In genomic region chr10:128298702-128299171, GRCm38 (mm10) we compare ENCODE assay signal across 9 mouse cellular contexts. TPM values are rescaled to one million over a fixed set of nuclear protein-coding genes. Genes with fewer than 3 reads are reported as not detected.
DNase-seq lines count a peak whose midpoint lies in the region; ATAC-seq lines count a peak whose summit lies in the region.
"Had no signal": no experiment of that assay in that cellular context is flagged by ENCODE, and none has a peak within 500 bp of the region (broad histone marks: within the 10 kb centered on the region; RNA-seq: fewer than 3 reads in every experiment).

Gene Il23a (minus strand): TSS chr10:128298752.

- DNase-seq in cerebellum, adult 11-12 months: peak; percentile 18
- no peak for DNase-seq in hindbrain, embryonic 14.5 days (ENCODE audit: low spot score)
- DNase-seq in monocyte, adult 2 months (ENCODE audit: low read depth in 1 of 2, low spot score in 2 of 2): peak; percentile 8 to 22
- no peak for DNase-seq in right cerebral cortex, postnatal 14 days
- no peak for DNase-seq in adipocyte (ENCODE audit: low spot score)
- DNase-seq: kidney, adult 8-10 months had no signal

- no peak for ATAC-seq in cerebellum, adult (ENCODE audit: insufficient number of reproducible peaks, low FRiP score, low TSS enrichment)
- no peak for ATAC-seq in hindbrain, embryonic 14.5 days (ENCODE audit: low FRiP score)
- ATAC-seq in hindbrain, embryonic 12.5 days (ENCODE audit: low FRiP score): no peak
- ATAC-seq in monocyte, adult 5-6 weeks (replicated peaks; ENCODE audit: insufficient number of reproducible peaks, low FRiP score, low TSS enrichment, poor library complexity, severe bottlenecking): no peak

- H3K4me2 ChIP-seq in hindbrain, embryonic 14.5 days (replicated peaks): no peak within 1 kb of the TSS
- H3K4me2 ChIP-seq in hindbrain, embryonic 12.5 days (replicated peaks): no peak within 1 kb of the TSS

- H3K36me3 ChIP-seq in hindbrain, embryonic 14.5 days (replicated peaks; ENCODE audit: control insufficient read depth, insufficient read depth): no peaks in the 10 kb centered on the region
- H3K36me3 ChIP-seq in hindbrain, embryonic 12.5 days: no peaks in the 10 kb centered on the region

- no peaks in the 10 kb centered on the region for H3K27me3 ChIP-seq in hindbrain, embryonic 14.5 days (ENCODE audit: control insufficient read depth, insufficient read depth, low read length)
- H3K27me3 ChIP-seq in hindbrain, embryonic 12.5 days: peaks cover 3% of the 10 kb centered on the region; the same call in 1 of the 2 replicates

- H3K4me3 ChIP-seq in hindbrain, embryonic 14.5 days (replicated peaks; ENCODE audit: low read length): no peak within 1 kb of the TSS
- H3K4me3 ChIP-seq in hindbrain, embryonic 12.5 days: no peak within 1 kb of the TSS

- H3K4me1 ChIP-seq in hindbrain, embryonic 14.5 days (replicated peaks; ENCODE audit: control insufficient read depth, insufficient read depth, low read length): peaks cover 7% of the 10 kb centered on the region
- peaks cover 9% of the 10 kb centered on the region for H3K4me1 ChIP-seq in hindbrain, embryonic 12.5 days

- H3K9me3 ChIP-seq in hindbrain, embryonic 14.5 days (ENCODE audit: control insufficient read depth, low read length): no peaks in the 10 kb centered on the region
- no peaks in the 10 kb centered on the region for H3K9me3 ChIP-seq in hindbrain, embryonic 12.5 days (replicated peaks)

- H3K27ac ChIP-seq in hindbrain, embryonic 14.5 days: 0 out of 2 replicates have a peak within 1 kb of the TSS, but pooled peaks have one; percentile 24
- H3K27ac ChIP-seq in hindbrain, embryonic 12.5 days: no peak within 1 kb of the TSS

- 82% methylated on average over 11 of the region's 11 CpGs for WGBS in hindbrain, embryonic 14.5 days
- 83% methylated on average over 11 of the region's 11 CpGs for WGBS in hindbrain, embryonic 12.5 days

- no peak within 1 kb of the TSS for H3K9ac ChIP-seq in hindbrain, embryonic 14.5 days
- H3K9ac ChIP-seq in hindbrain, embryonic 12.5 days: no peak within 1 kb of the TSS

RNA-seq across cellular contexts. Expression of gene Il23a, which starts in this region (rescaled TPM):
- polyA plus RNA-seq in hindbrain, embryonic 14.5 days (2014; fragmentation: Nextera tagmentation; extraction: Ambion mirVana): 0.25 and 0.28 TPM in 2 replicates
- polyA plus RNA-seq in hindbrain, embryonic 12.5 days (2016; fragmentation: Nextera tagmentation; extraction: Ambion mirVana): 0.22 TPM in 1 of 2 replicates, not detected in the other
- not detected in 3 replicates for total RNA-seq in monocyte, adult 5-6 weeks (2017)

Comparison
In these comparisons a context has a peak if more than half of its experiments do, and no peak if none do; other contexts are left out.
1. DNase-seq: peak in cerebellum, adult 11-12 months (single experiment) and monocyte, adult 2 months (2 of 2); none in hindbrain, embryonic 14.5 days (single experiment), right cerebral cortex, postnatal 14 days (single experiment) and adipocyte (single experiment).